Mouse (Mus musculus): ENCODE data around the gene Pilrb2. TPM values are rescaled to one million over a fixed set of nuclear protein-coding genes. Genes with fewer than 3 reads are reported as not detected.
"Not testable (repeated sequence)": the region's sequence is repeated elsewhere in the genome, so short reads cannot be mapped to it uniquely, and the experiment has no call there.

Pilrb2 gene
- total RNA-seq (2021) (1 to 10 TPM; 1.1 to 1.3 TPM), polyA plus RNA-seq (2012; rRNA removed) (1.4 and 3.2 TPM in 2 replicates)
- long read RNA-seq, partial matches to known transcripts, result 0 of 1 reads
- long read RNA-seq, other reads (novel, unspliced or antisense), result 0 of 1 reads

- H3K9ac ChIP-seq (ENCODE audit: low read depth, low read length); H3K4me3 ChIP-seq; H3K4me1 ChIP-seq (ENCODE audit: control insufficient read depth, insufficient read depth, low read length); DNase-seq; H3K79me2 ChIP-seq (replicated peaks; ENCODE audit: control insufficient read depth, insufficient read depth, low read length); H3K27me3 ChIP-seq (ENCODE audit: control insufficient read depth, insufficient read depth, low read length); H3K36me3 ChIP-seq (ENCODE audit: control insufficient read depth, insufficient read depth, low read length); H3K27ac ChIP-seq; intact Hi-C loops (cut with DNase I): not testable (repeated sequence)
- 56% methylated on average over 3 of the region's 3 CpGs for WGBS
Observed at GRCm38 (mm10) chr5:137871644-137872380, at the start of gene Pilrb2. Gene Pilrb2, minus strand, starts transcription at chr5:137871815.

- TF ChIP-seq POLR2A (IDR thresholded peaks at IDR 0.05; ENCODE audit: insufficient read depth, low read depth, low read length) (no peak), CTCF (IDR thresholded peaks at IDR 0.05) (no peak), EP300 (IDR thresholded peaks at IDR 0.05; ENCODE audit: insufficient read depth, low read depth, low read length) (no peak)
- H3K36me3 ChIP-seq (ENCODE audit: control insufficient read depth, insufficient read depth, low read length), result no peaks in the 10 kb centered on the region
- no peak for DNase-seq
- H3K4me1 ChIP-seq (ENCODE audit: control insufficient read depth, insufficient read depth, low read length), result no peaks in the 10 kb centered on the region
- H3K4me3 ChIP-seq, result no peak overlapping the region
- no peaks in the 10 kb centered on the region for H3K27me3 ChIP-seq (ENCODE audit: control insufficient read depth, insufficient read depth, low read length)
- H3K79me2 ChIP-seq (replicated peaks; ENCODE audit: control insufficient read depth, insufficient read depth, low read length), result no peaks in the 10 kb centered on the region
- 58% methylated on average over 6 of the region's 6 CpGs for WGBS
- no peak overlapping the region for H3K9ac ChIP-seq (ENCODE audit: low read depth, low read length)
- intact Hi-C loops (cut with DNase I), result no loop called here
- H3K27ac ChIP-seq, result no peak overlapping the region
Observed at GRCm38 (mm10) chr5:137915550-137915949, 43.9 kb upstream of the Pilrb2 start.

- TF ChIP-seq POLR2A (IDR thresholded peaks at IDR 0.05; ENCODE audit: insufficient read depth, low read depth, low read length) (no peak), CTCF (IDR thresholded peaks at IDR 0.05) (peak; percentile 12; the same call in 1 of the 2 replicates)
- Histone ChIP-seq H3K27ac (no peak overlapping the region), H3K4me1 (ENCODE audit: control insufficient read depth, insufficient read depth, low read length) (no peaks in the 10 kb centered on the region), H3K79me2 (replicated peaks; ENCODE audit: control insufficient read depth, insufficient read depth, low read length) (no peaks in the 10 kb centered on the region), H3K9ac (ENCODE audit: low read depth, low read length) (no peak overlapping the region), H3K27me3 (ENCODE audit: control insufficient read depth, insufficient read depth, low read length) (no peaks in the 10 kb centered on the region), H3K4me3 (no peak overlapping the region), H3K36me3 (ENCODE audit: control insufficient read depth, insufficient read depth, low read length) (no peaks in the 10 kb centered on the region)
- no peak for DNase-seq
- intact Hi-C loops (cut with DNase I), result no loop called here
Observed at GRCm38 (mm10) chr5:137914508-137914907, 42.9 kb upstream of the Pilrb2 start.

DNA sequence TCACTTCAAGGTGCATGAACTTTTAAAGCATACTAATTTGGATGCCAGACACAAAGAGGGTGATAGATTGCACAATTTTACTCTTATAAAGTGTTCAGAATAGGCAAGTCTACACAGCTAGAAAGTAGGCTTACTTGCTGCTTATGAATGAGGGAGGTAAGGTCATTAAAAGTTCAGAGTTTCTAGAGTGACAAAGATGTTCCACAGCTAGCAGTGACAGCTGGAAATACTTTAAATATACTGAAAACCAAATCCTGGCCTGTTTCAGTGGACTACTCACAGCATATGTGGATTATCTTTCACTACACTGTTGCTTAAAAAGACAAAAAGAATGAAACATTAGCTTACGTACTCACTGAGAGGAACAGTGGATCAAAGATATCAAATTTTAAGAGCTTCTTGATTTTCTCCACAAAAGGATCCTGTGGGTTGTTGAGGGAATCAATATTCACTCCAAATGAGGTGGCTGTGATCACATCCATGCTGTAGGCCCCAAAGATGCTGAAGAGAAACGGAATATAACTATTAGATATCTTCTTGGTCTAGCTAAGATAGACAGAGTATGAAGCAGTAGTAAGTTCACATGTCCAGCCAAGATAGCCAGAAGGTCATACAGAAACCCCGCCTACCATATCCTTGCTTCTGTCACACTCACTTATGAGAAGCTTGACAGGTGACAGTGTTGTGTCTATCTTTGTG is 38.1 kb upstream of the Pilrb2 start:
- 84% methylated on average over 3 of the region's 3 CpGs for whole genome bisulfite sequencing
- H3K79me2 ChIP-seq (replicated peaks; ENCODE audit: control insufficient read depth, insufficient read depth, low read length), result no peaks in the 10 kb centered on the region
- no peak for TF ChIP-seq CTCF (IDR thresholded peaks at IDR 0.05)
- no peak for TF ChIP-seq POLR2A (IDR thresholded peaks at IDR 0.05; ENCODE audit: insufficient read depth, low read depth, low read length)
- TF ChIP-seq EP300 (IDR thresholded peaks at IDR 0.05; ENCODE audit: insufficient read depth, low read depth, low read length), result no peak
- intact Hi-C loops (cut with DNase I), result no loop called here
- no peak overlapping the region for H3K27ac ChIP-seq
- H3K4me3 ChIP-seq, result no peak overlapping the region
- DNase-seq, result no peak
- no peak overlapping the region for H3K9ac ChIP-seq (ENCODE audit: low read depth, low read length)
- no peaks in the 10 kb centered on the region for H3K27me3 ChIP-seq (ENCODE audit: control insufficient read depth, insufficient read depth, low read length)
- H3K36me3 ChIP-seq (ENCODE audit: control insufficient read depth, insufficient read depth, low read length), result no peaks in the 10 kb centered on the region
- H3K4me1 ChIP-seq (ENCODE audit: control insufficient read depth, insufficient read depth, low read length), result no peaks in the 10 kb centered on the region

DNA sequence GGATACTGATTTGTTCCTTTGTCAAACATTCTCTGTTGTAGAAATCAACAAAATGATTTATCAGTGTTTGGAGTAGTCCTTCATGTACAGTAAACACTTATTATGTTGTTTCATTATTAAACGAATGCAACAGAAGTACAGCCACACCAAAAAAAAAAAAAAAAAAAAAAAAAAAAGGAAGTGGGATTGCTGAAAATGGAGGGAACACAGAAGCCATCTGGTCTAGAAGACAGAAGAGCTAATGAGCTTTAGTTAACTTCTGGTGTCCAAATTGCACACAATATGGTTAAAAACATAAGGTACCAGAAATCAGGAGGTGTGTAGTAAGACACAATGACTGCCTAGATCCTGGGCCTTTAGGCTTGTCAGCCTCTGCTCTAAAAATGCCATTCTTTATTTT is 26.2 kb upstream of the Pilrb2 start:
- Histone ChIP-seq H3K36me3 (ENCODE audit: control insufficient read depth, insufficient read depth, low read length) (no peaks in the 10 kb centered on the region), H3K79me2 (replicated peaks; ENCODE audit: control insufficient read depth, insufficient read depth, low read length) (no peaks in the 10 kb centered on the region), H3K27me3 (ENCODE audit: control insufficient read depth, insufficient read depth, low read length) (no peaks in the 10 kb centered on the region), H3K4me3 (no peak overlapping the region), H3K27ac (no peak overlapping the region), H3K4me1 (ENCODE audit: control insufficient read depth, insufficient read depth, low read length) (no peaks in the 10 kb centered on the region), H3K9ac (ENCODE audit: low read depth, low read length) (no peak overlapping the region)
- no peak for DNase-seq
- TF ChIP-seq POLR2A (IDR thresholded peaks at IDR 0.05; ENCODE audit: insufficient read depth, low read depth, low read length), result no peak
- no peak for TF ChIP-seq CTCF (IDR thresholded peaks at IDR 0.05)
- no peak for TF ChIP-seq EP300 (IDR thresholded peaks at IDR 0.05; ENCODE audit: insufficient read depth, low read depth, low read length)
- WGBS, result 68% methylated on average over 1 of the region's 1 CpGs
- intact Hi-C loops (cut with DNase I), result no loop called here

GRCm38 (mm10) chr5:137892954-137893353 is 21.3 kb upstream of the Pilrb2 start:
- H3K4me3 ChIP-seq, result no peak overlapping the region
- no peaks in the 10 kb centered on the region for H3K27me3 ChIP-seq (ENCODE audit: control insufficient read depth, insufficient read depth, low read length)
- WGBS, result 66% methylated on average over 1 of the region's 1 CpGs
- TF ChIP-seq EP300 (IDR thresholded peaks at IDR 0.05; ENCODE audit: insufficient read depth, low read depth, low read length), result no peak
- no peak for TF ChIP-seq POLR2A (IDR thresholded peaks at IDR 0.05; ENCODE audit: insufficient read depth, low read depth, low read length)
- peak; percentile 30; the same call in 1 of the 2 replicates for TF ChIP-seq CTCF (IDR thresholded peaks at IDR 0.05)
- no peak overlapping the region for H3K27ac ChIP-seq
- no peaks in the 10 kb centered on the region for H3K79me2 ChIP-seq (replicated peaks; ENCODE audit: control insufficient read depth, insufficient read depth, low read length)
- intact Hi-C loops (cut with DNase I), result no loop called here
- H3K36me3 ChIP-seq (ENCODE audit: control insufficient read depth, insufficient read depth, low read length), result no peaks in the 10 kb centered on the region
- H3K9ac ChIP-seq (ENCODE audit: low read depth, low read length), result no peak overlapping the region
- no peak for DNase-seq
- no peaks in the 10 kb centered on the region for H3K4me1 ChIP-seq (ENCODE audit: control insufficient read depth, insufficient read depth, low read length)

Data from heart, adult 2 months (tissue).